Mouse (Mus musculus) ES-Bruce4 (cell line): ENCODE results near the gene Srsf3.

Source experiments
- CTCF ChIP-seq: IDR thresholded peaks from one replicate; pipeline ENCODE4 v1.8.1; 2011; ENCODE audit warnings: low read depth, low read length
- EP300 ChIP-seq: IDR thresholded peaks from 2 replicates; pipeline ENCODE4 v1.6.1; 2011; ENCODE audit warnings: low read depth, low read length; ENCODE audit not compliant: insufficient read depth
- POLR2A ChIP-seq: IDR thresholded peaks from one replicate; pipeline ENCODE4 v1.8.1; 2011; ENCODE audit warnings: low read length; ENCODE audit not compliant: insufficient read depth

DNA sequence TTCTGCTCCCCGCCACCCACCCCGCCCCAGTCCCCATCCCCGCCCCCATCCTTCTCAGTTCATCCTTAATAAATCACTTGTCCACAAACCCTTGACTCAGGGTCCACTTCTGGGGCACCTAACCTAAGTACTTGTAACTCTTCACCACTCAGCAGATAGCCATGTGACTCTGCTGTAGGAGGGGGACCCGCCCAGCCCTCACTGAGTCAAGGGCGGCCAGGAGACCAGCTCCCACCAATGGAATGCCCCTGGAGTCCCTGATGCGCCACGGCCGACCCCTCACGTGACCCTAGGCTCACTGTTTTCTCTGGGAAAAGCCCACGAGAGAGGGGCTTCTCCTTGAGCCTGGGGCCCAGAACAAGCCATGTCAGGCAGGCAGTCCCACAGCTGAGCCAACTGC, 36.6 kb downstream of the Srsf3 start:
- no peak for TF ChIP-seq POLR2A
- TF ChIP-seq CTCF: no peak
- TF ChIP-seq EP300: no peak
